Mouse (Mus musculus): ENCODE data around the gene Paqr3.

DNA sequence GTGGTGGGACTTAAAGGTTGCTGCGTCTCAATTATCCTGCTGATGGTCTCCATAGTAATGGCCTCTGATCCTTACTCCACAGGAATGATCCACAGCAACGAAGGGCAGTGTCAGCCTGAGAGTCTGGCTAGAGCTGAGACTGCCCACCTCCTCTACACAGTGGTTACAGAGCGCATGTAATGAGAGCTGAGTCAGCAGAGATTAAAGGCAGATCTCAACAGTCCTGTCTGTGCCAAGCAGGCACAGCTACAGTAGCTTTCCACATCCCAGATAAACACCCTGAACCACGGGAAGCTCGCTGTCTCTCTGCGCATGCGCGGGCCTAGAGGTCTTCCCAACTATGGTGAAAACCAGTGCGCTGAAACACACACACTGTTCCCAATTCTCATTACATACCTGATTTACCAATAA, 13.8 kb downstream of the Paqr3 start:
- TF ChIP-seq POLR2A (IDR thresholded peaks at IDR 0.05; ENCODE audit: low read depth, low read length) = no peak
- no peak for TF ChIP-seq CTCF (IDR thresholded peaks at IDR 0.05; ENCODE audit: extremely low read depth, insufficient read depth, insufficient read length, insufficient replicate concordance)

Data from spleen, adult 2 months (tissue).